Mouse (Mus musculus) induced T-regulatory cell, adult 2 months (primary cell): Measurements from ENCODE around the gene Kat2a.
A peak's percentile ranks its signal among the peaks of the same experiment; 100 is the strongest.

Experiments
- DNase-seq: peaks from one replicate; pipeline ENCODE4 v3.0.0-alpha.2; 2012; ENCODE audit warnings: low read depth

Gene Kat2a

DNA sequence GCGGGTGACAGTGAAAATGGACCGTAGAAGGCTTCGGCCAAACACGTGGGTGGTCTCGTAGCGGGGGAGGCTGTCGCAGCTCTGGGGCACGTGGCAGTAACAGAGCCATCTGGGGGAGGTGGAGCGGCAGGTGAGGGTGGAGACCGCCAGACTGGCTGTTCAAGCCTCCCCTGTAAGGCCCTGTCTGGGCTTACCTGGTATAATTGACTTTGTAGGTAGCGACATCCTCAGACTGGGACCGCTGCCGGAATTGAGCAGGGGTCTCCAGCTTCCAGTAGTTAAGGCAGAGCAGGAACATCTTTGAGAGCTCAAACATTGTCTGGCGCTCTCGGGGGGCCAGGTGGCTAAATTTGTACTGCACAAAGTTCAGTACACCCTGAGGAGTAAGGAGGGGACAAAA lies 1.7 kb downstream of the Kat2a start:
- DNase-seq, result no peak

DNA sequence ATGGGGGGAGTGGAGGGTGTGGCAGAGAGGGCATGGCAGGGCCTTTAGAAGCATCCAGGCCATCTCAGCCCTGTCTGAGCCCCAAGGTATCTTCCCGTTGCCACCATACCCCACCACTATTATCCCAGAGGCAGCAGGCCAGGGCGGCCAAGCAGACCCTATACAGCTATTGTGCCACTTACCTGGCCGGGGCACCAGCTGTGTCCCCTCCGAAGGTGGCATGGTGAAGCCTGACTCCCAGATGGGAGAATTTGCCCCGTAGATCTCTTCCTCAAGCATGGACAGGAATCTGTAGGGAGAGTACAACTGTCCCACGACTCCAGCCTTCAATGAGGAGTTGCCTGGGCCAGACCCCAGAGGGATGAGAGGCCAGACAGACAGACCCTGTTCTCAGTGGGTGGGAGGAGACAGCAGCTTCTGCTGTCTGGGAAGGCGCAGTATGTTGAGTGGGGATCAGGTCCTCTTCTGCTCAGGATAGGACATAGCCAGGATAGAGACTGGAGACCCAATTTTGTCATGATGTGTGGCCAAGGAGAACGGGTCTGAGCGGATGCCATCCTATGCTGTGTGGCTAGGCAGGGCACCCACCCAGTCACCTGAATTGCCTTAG lies 3.0 kb downstream of the Kat2a start:
- no peak for DNase-seq

DNA sequence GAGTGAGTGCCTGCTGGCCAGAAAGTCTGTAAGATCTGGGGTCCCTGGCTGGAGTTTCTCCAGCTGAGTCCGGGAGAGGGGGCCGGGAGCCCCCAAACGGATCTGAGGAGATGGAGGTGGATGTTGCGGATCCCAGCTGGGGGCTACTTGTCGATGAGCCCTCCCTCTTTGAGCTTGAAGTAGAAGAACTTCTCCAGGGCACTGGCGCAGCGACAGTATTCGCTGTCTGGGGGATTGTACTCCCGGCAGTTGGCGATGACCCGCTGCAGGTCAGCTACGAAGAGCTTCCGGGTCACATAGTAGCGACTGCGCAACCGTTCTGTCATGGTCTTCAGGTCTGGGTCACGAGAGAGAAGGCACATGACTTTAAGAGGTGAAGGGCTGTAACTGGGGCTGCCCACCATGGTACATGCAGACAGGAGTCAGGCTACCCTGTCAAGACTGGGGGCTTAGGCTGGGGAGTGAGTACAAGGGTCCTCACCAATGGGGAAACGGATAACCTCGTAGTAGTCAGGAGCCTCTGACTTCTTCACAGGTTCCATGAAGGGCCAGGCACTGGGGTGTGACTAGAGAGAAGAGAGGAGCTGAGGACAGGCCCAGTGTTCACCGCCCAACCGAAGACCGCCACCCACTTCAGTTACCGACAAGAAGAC lies 7.0 kb downstream of the Kat2a start:
- no peak for DNase-seq

DNA sequence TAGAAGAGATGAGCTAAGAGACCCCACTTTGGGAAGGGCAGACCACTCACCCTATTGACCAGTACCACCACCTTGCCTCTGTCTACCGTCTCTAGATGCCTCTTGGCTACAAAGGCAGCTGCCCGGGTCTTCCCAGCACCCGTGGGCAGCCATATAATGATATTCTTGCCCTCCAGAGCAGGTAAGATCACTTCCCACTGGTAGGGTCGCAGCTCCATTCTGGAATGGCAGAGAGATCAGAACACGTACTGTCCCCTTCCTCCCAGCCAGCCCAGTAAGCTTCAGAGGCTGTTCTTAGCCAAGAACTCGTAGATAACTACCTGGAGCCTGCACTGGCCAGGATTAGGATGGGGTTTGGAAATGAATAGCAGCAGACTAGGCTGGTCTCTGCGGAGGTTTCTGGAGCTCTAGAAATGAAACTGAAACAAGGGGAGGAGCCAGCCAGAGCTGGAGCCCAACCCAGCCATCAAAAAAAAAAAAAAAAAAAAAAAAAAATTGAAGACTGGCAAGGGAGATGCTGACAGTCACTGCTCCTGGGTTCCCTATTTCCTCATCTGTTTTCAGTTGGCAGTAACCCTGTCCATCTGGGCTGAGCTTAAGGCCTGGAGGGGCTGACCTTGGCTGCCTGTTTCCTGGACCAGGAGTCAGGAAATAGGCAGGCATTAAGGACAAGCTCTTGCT lies 8.3 kb downstream of the Kat2a start, which contains the start of gene Dhx58:
Dhx58 (minus strand) TSS at position 421 of the 681 bp plus-strand sequence.
- peak; percentile 87 for DNase-seq

DNA sequence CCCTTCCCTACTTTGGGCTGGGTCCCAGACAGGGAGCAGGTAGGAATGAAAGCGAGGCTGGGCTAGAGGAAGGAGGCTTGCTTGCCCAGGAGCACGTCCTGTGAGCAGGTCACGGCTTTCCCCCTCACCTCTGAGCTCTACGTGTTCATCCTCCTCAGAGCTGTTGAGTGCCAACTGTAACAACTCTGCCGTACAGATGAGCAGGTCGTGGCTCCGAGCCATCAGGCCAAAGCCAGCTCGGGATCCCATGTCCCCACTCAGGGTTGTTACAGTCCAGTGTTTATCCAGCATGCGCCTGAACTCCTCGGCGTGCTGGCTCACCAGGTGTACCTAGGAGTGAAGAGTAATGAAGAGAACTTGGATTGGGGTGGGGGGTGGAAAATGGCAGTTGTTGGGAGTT lies 8.9 kb downstream of the Kat2a start:
- peak; percentile 59 for DNase-seq

DNA sequence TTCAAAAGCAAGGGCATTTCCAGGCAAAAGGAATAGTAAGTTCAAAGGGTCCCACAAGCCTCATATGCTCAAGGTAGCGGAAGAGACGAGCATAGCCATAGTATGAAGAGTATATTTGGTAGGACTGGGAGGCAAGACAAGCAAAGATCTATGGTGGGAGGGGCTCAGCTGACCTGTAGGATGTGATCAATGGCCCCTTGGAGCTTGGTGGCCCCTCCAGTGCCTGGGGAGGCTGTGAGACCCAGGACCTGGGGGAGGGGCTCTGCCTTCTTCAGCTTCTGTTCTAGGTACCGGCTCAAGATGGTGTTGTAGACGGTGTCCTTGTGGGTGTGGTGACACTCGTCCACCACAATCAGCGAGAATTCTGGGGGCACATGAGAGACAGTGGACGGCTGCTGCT lies 9.4 kb downstream of the Kat2a start:
- DNase-seq, result no peak

DNA sequence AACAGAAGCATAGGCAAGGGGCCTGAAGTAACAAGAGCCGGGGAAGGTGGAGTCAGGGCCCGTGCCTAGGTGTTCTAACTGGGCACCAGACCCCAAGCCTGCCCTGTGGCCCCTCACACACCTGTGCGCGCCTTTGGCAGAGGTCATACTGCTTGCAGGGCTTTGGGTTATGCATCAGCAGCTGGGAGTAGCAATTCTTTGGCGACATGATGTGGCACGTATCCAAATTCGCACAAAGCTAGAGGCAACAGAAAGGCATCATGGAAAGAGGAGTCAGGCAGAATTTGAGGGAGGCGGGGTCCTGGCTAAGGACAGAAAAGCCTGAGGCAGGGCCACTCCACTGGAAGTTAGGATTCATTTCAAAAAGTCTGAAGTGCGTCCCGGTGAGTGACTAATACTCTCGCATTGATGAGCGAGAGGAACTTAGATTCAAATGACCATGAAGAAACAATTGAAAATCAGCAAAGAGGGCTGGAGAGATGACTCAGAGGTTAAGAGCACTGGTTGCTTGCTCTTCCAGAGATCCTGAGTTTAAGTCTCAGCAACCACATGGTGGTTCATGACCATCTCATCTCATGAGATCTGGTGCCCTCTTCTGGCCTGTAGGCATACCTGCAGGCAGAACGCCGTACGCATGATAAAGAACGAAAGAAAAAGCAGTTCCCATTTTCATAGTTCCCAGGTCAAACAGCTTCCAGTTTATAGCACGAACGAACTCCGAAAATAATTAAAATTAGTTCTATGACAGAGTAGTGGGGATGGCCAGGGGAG lies 10.0 kb downstream of the Kat2a start:
- peak; percentile 92 for DNase-seq

DNA sequence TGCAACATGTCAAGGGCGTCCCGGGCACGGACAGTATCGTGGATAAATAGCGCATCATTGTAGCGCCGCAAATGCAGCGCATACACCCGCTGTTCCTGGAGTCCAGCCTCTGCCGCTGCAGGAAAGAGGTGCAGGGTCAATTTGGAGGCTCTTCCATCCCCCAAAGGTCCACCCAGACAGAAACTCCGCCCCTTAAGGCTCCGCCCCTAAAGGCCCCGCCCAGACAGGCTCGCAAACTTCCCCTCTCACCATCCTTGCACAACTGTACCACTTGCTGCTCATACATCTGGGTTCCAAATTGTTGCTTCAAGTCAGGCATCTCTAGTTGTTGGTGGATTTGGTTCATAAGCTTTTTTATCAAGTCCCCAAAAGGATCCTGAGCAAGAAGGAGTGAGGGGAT lies 11.0 kb downstream of the Kat2a start:
- DNase-seq, result peak; percentile 55

DNA sequence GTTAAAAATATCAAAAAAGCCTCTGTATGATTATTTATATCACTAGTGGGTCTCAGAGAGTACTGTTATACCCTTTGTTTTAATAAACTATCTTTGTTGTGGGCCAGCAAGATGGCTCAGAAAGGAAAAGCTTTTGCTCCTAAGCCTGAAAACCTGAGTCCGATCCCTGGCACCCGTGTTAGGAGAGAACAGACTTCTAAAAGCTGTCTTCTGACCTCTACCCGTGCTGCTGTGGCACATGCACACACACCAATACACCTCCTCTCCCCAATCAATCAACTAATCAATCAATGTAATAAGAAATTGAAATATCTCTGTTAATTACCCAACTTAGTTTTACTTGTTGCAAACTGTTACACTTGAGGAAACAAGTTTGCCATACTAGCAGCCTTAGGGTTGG lies 11.6 kb downstream of the Kat2a start:
- DNase-seq, result no peak

DNA sequence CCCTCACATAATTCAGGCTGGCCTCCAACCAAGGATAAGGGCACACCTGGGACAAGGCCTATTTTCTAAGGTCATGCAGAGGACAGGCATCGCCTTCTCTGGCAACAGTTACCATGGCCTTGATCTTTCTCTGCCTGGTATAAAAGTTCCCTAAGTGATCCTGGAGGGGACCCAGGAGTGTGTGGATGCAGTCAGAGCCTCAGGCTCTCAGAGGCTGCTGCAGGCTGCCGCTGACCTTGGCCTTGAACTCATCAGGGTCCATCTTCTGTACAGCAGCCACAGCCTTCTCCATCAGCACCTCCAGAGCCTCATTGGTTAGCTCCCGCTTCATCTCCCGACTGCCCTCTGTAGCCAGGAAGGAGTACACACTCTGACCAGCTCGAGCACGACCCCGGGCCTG lies 14.3 kb downstream of the Kat2a start:
- DNase-seq, result no peak

DNA sequence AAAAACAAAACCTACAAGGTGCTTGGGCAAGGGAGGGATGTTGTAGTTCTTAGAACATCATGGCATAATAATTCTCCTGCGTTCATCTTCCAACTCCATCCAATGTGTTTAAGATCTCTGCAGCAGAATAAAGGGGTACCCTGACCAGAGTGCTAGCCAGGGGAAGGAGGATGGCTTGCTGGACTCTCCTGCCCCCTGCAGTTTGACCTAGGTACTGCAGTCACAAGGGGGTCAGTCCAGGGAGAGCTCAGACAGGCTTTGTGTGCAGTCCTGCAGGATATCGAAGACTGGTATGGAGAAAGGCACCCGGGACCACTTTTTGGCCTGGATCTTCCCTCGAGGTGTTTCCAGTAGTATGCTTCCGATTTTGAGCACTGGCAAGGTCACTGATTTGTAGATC lies 17.3 kb downstream of the Kat2a start:
- peak; percentile 81 for DNase-seq

DNA sequence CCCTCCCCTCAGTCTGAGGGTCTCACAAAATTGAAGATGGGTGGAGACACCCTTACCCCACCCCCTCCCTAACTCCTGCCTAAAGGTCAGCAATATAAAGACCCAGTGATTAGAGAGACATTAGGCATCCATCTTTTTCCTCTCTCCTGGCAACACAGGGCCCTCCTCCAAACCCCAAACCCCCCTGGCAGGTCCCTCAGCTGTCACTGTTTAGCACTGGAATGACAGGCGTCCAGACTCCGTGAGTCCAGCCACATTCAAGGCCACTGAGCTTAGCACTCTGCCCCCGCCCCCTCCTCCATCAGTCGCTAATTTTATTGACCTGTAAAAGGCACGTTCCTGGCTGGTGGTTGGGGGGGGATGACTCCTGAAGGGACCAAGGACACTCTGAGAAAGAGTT lies 19.1 kb downstream of the Kat2a start:
- no peak for DNase-seq

DNA sequence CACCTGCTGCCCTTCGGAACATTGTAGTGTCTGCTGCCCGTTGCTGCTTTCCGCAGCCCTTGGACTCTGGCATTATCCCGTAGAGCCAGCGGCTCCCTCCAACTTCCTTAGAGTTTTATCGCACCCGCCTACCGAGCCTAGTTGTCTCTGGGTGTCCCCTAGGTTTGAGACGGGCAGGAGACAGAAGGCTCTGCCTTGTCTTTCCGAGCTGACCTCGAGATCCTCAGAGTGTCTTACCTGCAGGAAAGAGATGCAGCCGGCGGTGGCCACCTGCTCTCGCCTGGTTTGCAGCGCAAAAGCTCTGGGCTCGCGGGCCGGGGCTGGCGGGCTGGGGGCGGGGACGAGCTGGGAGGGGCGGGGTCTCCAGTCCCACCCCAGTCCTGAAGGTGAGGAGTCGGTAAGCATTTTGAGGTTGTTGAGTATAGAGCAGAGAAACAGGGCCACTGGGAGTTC lies 20.1 kb downstream of the Kat2a start, which contains the start of gene Zfp385c:
Zfp385c (minus strand) TSS at position 292 of the 453 bp plus-strand sequence.
- peak; percentile 54 for DNase-seq

DNA sequence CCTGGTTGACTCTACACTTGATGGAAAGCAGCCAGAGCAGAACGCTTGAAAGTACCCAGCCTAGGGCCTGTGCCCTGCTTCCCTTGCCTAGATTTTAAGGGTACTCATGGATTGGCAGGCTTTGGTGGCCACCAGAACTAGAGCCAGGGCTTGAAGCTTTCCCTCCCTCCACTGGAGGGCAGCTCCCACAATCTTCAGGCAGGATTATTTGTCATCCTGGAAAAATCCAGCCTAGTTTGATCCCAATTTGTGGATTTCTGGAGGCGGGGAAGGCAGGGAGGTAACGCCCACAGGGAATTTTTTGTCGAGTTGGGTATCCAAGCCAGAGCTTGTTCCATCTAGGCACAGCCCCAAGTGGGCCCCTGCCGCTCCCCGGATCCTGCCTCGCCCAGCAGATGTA lies 21.9 kb downstream of the Kat2a start:
- DNase-seq, result no peak

DNA sequence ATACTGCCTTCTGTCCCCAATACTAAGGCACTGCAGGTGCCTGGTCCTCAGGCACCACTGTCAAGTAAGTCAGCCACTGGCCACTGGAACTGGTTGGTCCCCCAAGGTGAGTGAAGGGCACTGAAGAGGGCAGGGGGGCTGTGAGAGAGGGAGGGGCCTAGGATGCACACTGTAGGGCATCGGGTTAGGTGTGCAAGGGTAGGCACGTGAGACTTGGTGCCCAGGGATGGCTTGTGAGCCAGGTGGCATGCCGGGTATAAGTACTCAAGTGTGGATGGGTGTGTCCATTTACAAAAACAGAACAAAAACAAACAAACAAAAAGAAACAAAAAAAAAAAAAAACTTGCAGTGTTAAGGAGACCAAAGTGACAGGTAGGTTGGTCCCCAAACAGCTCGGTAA lies 23.8 kb downstream of the Kat2a start:
- no peak for DNase-seq

DNA sequence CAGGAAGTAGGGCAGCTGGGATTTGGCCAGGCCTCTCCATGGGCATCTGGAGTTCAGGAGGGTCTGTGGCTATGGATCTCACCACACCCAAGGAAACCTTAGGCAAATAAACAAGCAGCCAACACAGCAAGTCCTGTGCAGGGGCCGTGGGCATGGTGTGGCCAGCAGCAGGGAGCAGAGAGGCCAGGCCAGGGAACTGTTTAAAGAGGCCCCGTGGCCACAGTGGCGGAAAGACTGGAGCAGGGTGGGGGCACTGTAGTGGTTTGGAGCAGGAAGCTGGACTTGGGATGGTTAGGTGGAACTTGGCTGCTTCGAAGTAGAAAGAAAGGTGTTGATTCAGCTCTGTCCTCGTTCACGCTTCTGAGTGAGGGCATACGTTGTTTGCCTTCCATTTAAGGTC lies 25.0 kb downstream of the Kat2a start:
- no peak for DNase-seq

DNA sequence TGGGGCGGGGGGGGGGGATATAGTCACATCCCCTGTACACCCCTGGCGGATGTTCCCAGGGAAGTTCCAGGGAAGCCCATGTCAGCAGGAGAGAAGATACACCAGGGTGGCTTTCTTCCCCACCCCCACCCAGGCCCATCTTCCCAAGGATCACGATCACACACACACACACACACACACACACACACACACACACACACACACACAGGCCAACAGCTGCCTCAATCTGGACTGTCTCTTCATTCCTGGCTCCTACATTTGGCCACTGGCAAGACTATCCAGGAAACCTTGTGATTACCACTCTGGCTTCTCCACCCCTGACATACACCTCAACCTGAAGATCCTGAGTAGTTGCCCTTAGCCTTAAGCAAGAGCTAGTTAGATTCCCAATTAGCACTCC lies 26.9 kb downstream of the Kat2a start:
- no peak for DNase-seq

DNA sequence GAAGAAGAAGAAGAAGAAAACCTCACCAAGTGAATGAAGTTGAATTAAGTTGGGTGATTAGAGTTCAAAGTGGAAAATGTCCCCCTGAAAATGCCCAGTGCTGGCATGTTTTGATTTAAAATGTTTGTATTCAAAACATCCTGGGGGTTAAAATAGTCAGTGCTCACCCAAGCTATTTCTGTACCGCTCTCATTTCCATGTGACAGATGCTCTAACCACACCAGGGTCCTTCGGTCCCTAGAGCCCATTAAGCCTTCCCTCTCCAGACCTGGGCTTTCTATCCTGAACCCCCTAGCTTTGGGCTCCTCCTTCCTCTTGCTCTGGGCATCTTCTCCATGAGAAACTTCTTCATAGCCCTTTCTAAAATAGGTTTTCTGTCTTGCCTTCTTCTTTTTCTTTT lies 28.2 kb downstream of the Kat2a start:
- DNase-seq, result no peak

DNA sequence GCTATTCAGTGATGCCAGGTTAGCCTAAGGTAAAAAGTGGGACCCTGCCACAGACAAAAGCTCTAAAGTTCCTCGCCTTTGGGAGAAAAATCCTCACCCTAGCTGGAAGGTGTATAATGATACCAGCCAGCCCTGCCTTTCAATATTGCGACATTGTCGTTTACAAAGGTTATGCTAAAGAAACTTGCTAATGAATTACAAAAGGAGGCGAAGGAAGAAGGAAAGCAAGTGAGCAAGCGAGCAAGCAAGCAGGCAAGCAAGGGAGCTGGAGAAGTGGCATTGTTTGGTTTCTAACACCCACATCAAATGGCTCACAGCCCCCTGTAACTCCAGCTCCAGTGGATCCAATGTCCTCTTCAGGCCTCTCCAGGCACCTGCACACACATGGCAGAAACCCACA lies 29.7 kb downstream of the Kat2a start:
- no peak for DNase-seq

DNA sequence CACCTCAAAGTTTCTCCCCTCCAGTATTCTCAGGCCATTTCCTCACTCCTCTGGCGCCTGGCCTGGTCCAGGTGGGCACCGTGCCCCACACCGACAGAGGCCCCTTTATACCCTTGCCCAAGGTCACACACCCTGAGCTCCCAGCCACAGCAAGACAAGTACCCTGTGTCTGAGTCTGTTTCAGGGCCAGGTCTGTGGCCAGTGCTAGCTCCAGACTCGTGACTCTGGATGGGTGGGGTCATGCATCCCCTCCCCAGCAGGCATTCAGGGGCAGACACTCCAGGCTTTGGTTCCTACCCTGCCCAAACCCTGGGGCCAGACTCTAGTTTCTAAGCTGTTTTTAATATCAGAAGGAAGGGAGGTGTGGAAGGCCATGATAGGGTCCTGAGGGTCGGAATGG lies 30.4 kb downstream of the Kat2a start:
- no peak for DNase-seq

DNA sequence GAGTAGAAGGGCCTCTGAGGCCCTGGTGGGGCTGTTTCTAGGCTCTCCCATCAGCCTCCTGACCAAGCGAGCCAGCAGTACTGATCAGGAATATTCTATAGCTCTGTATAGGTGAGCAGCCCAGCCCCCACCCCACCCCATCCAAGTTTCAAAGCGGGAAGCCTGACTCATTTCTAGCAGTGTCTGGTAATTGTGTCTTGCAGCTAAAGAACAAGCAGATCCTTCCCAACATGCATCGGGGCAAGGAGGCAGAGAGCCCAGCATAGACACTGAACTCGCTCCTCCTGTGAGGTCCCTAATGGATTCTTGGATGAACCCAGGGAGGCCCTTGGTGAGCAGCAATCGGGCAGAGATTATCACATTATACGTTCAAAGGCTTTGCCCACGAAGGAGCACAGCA lies 34.5 kb downstream of the Kat2a start:
- DNase-seq, result no peak

DNA sequence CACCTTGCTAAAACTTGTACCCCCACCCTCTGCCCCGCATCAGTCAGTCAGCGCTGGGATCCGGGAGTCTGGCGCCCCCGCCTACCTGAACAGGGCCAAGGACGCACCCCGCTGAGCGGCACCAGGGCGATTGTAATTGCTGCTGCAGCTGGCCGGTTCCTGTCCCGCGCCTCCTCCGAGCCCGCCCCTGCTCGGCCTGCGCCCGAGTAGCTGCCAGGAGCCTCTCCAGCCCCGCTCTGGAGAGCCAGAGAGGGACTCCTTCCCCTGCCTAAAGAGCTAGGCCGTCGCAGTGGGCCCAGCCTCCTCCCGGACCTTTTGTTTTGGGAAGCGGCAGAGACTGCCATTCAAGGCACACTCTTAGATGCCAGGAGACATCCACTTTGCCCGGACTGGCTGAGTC lies 39.1 kb downstream of the Kat2a start:
- DNase-seq, result no peak

DNA sequence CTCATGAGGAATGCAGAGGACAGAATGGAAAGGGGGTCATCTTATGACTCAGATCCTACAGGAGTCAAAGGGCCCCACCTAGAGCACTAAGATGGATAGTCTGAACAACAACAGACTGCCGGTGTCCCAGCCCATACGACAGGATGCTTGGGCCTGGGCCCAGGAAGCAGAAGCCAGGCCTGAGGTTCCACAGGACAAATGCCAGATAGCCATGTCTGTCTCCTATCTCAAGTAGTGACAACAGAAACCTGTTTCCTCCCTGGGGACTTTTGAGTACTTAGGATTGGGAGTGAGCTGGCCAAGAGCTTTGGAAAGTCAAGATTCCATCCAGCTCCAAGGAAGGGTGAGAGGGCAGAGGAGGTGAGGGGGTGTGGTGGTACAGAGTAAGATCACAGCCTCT lies 40.3 kb downstream of the Kat2a start:
- no peak for DNase-seq
